Mouse (Mus musculus) G1E (cell line): ENCODE results near the gene Ptpn7.

Experiments used
- CTCF ChIP-seq: IDR thresholded peaks from 2 replicates; pipeline ENCODE4 v1.5.1; 2012; ENCODE audit warnings: low read depth, low read length, inconsistent platforms, mixed read lengths
- GATA1 ChIP-seq: IDR thresholded peaks from 2 replicates; pipeline ENCODE4 v1.6.1; 2012; ENCODE audit warnings: borderline replicate concordance, low read length, inconsistent platforms, mixed read lengths
- GATA2 ChIP-seq: IDR thresholded peaks from 2 replicates; pipeline ENCODE4 v1.6.1; 2012; ENCODE audit warnings: low read depth, low read length, inconsistent platforms, borderline replicate concordance
- POLR2AphosphoS5 ChIP-seq: IDR thresholded peaks from 2 replicates; pipeline ENCODE4 v1.6.1; 2012; ENCODE audit warnings: low read depth, low read length, inconsistent platforms; ENCODE audit not compliant: insufficient replicate concordance

DNA sequence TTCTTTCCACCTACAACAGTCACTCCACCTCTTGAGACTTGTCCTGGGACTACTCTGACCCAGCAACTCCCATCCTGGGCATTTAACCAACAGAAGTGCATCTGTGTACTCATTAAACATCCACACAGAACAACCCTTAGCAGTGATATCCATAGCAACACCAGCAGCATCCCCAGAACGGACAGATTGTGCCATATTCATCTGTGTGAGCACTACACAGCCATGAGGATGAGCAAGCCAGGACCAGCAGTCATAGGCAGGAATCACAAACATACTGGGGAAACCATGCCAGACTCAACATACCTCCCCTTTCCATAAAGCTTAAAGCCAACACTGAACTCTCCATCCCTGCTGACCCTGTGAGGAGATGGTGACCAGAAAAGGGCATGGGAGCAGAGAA, 45.1 kb upstream of the Ptpn7 start:
- TF ChIP-seq POLR2AphosphoS5 = no peak
- TF ChIP-seq CTCF = no peak
- TF ChIP-seq GATA1 = no peak
- TF ChIP-seq GATA2 = no peak
